Mouse (Mus musculus): ENCODE measurements at regions not wholly inside any gene's neighbourhood (a gene's known extent, or its start where the extent isn't known, plus 50 kb on each side); places are given as distances from the start of the nearest gene placed in this dataset.

DNA sequence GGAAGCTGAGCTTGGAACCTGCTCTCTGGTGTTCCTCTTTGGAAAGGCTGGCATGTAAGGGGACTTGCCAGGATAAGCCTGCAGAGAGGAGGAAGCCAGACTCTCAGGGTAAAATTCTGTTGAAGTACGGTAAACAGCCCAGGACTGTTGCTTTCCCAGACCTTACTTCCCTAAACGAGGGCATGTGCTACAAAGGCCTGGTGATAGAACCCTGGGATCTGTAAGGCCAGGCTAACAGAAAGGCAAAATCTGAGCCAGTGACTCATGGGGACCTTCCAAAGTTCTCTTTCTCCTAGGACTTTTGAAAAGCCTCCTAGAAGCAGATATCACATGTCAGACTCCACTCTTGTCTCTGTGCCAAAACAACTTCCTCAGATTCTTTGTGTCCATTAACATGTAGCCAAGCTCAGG is 130.0 kb upstream of the Cxcr4 start:
- H3K9ac ChIP-seq: no peak overlapping the region
- H3K36me3 ChIP-seq (ENCODE audit: insufficient read depth): no peaks in the 10 kb centered on the region
- no peaks in the 10 kb centered on the region for H3K4me1 ChIP-seq (ENCODE audit: insufficient read depth)
- H3K4me3 ChIP-seq (ENCODE audit: low read depth, low read length): no peak overlapping the region
- no peaks in the 10 kb centered on the region for H3K27me3 ChIP-seq (ENCODE audit: insufficient read depth, low read length)
- H3K27ac ChIP-seq (ENCODE audit: low read depth, low read length): no peak overlapping the region
- TF ChIP-seq CTCF (IDR thresholded peaks at IDR 0.05; ENCODE audit: low read depth): no peak
- no peak overlapping the region for H3K4me2 ChIP-seq (ENCODE audit: low read depth)
- WGBS: 55% methylated on average over 2 of the region's 2 CpGs
- ATAC-seq: no peak
- no peaks in the 10 kb centered on the region for H3K9me3 ChIP-seq (ENCODE audit: low read length)
- no peak for DNase-seq

DNA sequence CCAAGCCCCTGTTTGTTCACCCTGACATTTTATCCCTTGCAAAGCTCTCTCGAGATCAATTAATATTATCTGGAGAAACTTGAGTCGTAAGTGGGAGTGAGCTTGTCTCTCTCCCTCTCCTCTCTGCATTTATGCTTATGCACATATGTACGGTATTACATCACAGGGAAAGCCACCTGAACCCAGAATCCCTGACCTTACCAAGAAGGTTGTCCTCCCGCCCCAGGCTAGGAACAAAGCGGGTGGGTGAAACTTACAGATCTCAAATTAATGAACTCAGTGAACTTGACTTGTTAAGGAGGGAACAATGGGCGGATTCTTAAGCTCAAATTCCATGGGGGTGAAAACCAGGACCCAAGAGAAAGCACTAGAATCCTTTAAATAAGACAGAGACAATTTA is 122.8 kb upstream of the Cxcr4 start:
- 44% methylated on average over 6 of the region's 6 CpGs for WGBS
- Histone ChIP-seq H3K9me3 (ENCODE audit: low read length) (no peaks in the 10 kb centered on the region), H3K27ac (ENCODE audit: low read depth, low read length) (no peak overlapping the region), H3K9ac (no peak overlapping the region), H3K36me3 (ENCODE audit: insufficient read depth) (no peaks in the 10 kb centered on the region), H3K4me3 (ENCODE audit: low read depth, low read length) (no peak overlapping the region), H3K4me2 (ENCODE audit: low read depth) (no peak overlapping the region), H3K4me1 (ENCODE audit: insufficient read depth) (no peaks in the 10 kb centered on the region), H3K27me3 (ENCODE audit: insufficient read depth, low read length) (no peaks in the 10 kb centered on the region)
- ATAC-seq: no peak
- TF ChIP-seq CTCF (IDR thresholded peaks at IDR 0.05; ENCODE audit: low read depth): no peak
- DNase-seq: no peak

DNA sequence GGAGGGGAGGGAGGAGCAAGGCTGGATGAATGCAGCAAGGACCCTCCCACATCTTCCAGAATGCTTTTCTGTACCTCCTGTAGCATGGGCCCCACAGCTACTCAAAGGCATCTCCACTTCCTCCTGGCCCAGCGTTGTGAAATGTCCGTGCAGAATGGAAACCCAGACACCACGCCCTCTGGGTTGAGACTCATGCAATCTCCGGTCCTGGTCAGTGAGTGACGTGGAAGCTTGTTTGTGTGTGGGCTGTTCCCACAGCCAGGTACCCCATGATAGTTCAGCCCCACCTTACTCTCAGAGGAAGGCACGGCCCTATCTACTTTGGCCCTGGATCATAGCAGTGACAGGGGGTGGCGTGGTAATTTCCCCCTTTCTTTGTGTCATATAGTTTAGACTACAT is 120.8 kb upstream of the Cxcr4 start:
- Histone ChIP-seq H3K4me3 (ENCODE audit: low read depth, low read length) (no peak overlapping the region), H3K9me3 (ENCODE audit: low read length) (no peaks in the 10 kb centered on the region), H3K27ac (ENCODE audit: low read depth, low read length) (no peak overlapping the region), H3K27me3 (ENCODE audit: insufficient read depth, low read length) (no peaks in the 10 kb centered on the region), H3K36me3 (ENCODE audit: insufficient read depth) (no peaks in the 10 kb centered on the region), H3K4me1 (ENCODE audit: insufficient read depth) (no peaks in the 10 kb centered on the region), H3K9ac (no peak overlapping the region), H3K4me2 (ENCODE audit: low read depth) (no peak overlapping the region)
- ATAC-seq (no peak), DNase-seq (no peak)
- TF ChIP-seq CTCF (IDR thresholded peaks at IDR 0.05; ENCODE audit: low read depth): no peak
- WGBS: 73% methylated on average over 7 of the region's 7 CpGs

DNA sequence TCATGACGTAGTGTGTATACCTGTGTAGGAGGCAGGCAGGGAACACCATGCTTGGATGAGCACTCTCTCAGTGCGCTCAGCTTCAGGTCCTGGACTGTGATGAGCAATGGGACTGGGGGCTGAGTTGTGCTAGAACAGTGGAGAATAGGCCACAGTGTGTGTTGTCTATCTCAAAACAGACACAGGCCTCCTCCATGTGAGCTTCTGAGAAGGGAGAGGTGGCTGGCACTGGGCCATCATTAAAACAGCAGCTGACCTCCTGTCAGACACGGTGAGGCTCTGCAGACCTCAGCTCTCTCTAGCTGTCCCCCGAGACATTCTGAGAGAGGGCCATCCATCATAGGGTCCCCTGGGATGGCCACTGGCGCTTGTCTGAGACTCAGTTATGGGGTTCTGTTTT is 119.0 kb upstream of the Cxcr4 start:
- H3K9ac ChIP-seq: no peak overlapping the region
- no peak overlapping the region for H3K4me3 ChIP-seq (ENCODE audit: low read depth, low read length)
- H3K4me2 ChIP-seq (ENCODE audit: low read depth): no peak overlapping the region
- no peaks in the 10 kb centered on the region for H3K9me3 ChIP-seq (ENCODE audit: low read length)
- WGBS: 88% methylated on average over 5 of the region's 5 CpGs
- no peaks in the 10 kb centered on the region for H3K27me3 ChIP-seq (ENCODE audit: insufficient read depth, low read length)
- H3K4me1 ChIP-seq (ENCODE audit: insufficient read depth): no peaks in the 10 kb centered on the region
- H3K27ac ChIP-seq (ENCODE audit: low read depth, low read length): no peak overlapping the region
- DNase-seq (no peak), ATAC-seq (no peak)
- no peaks in the 10 kb centered on the region for H3K36me3 ChIP-seq (ENCODE audit: insufficient read depth)
- TF ChIP-seq CTCF (IDR thresholded peaks at IDR 0.05; ENCODE audit: low read depth): no peak

DNA sequence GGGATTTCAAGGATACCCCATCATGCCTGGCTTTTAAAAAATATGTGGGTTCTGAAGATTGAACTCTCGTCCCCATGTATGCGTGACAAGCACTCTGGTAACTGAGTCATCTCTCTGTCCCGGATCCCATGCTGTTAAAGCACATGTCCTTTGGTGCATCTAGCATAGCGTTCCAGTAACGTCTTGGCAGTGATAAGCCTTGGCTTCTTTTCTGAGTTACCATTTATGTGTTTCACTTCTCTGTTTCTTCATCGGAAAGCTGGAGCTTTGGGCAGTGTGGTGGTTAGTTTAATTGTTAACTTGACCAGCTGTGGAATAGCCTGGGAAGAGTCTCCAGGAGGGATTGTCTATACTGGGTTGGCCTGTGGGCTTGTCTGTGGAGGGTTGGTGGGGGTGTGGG is 115.7 kb upstream of the Cxcr4 start:
- DNase-seq: no peak
- no peak for TF ChIP-seq CTCF (IDR thresholded peaks at IDR 0.05; ENCODE audit: low read depth)
- Histone ChIP-seq H3K36me3 (ENCODE audit: insufficient read depth) (no peaks in the 10 kb centered on the region), H3K4me2 (ENCODE audit: low read depth) (no peak overlapping the region), H3K27ac (ENCODE audit: low read depth, low read length) (no peak overlapping the region), H3K4me3 (ENCODE audit: low read depth, low read length) (no peak overlapping the region), H3K9ac (no peak overlapping the region), H3K9me3 (ENCODE audit: low read length) (no peaks in the 10 kb centered on the region), H3K4me1 (ENCODE audit: insufficient read depth) (no peaks in the 10 kb centered on the region), H3K27me3 (ENCODE audit: insufficient read depth, low read length) (no peaks in the 10 kb centered on the region)
- WGBS: 86% methylated on average over 6 of the region's 6 CpGs
- no peak for ATAC-seq

DNA sequence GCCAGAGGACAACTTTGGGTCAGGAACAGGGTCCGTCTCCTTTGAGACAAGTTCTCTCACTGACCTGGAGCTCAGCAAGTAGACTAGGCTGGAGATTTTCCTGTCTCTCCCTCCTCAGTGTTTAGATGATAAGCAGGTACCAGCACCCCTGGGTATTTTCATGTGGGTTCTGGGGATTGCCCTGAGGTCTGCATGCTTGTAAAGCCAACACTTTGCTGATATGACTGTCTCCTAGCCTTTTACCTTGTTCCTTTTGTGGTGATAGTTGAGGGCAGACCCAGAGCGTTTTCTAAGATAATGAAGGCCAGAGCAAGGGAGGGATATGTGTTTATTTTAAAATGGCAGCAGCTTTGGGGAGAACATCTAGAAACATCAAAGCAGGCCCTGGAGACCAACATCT is 114.1 kb upstream of the Cxcr4 start:
- no peak overlapping the region for H3K4me3 ChIP-seq (ENCODE audit: low read depth, low read length)
- no peak overlapping the region for H3K27ac ChIP-seq (ENCODE audit: low read depth, low read length)
- ATAC-seq: no peak
- H3K4me1 ChIP-seq (ENCODE audit: insufficient read depth): no peaks in the 10 kb centered on the region
- no peak for TF ChIP-seq CTCF (IDR thresholded peaks at IDR 0.05; ENCODE audit: low read depth)
- no peaks in the 10 kb centered on the region for H3K36me3 ChIP-seq (ENCODE audit: insufficient read depth)
- 87% methylated on average over 2 of the region's 2 CpGs for WGBS
- no peaks in the 10 kb centered on the region for H3K27me3 ChIP-seq (ENCODE audit: insufficient read depth, low read length)
- no peak for DNase-seq
- no peak overlapping the region for H3K4me2 ChIP-seq (ENCODE audit: low read depth)
- no peaks in the 10 kb centered on the region for H3K9me3 ChIP-seq (ENCODE audit: low read length)
- H3K9ac ChIP-seq: no peak overlapping the region

DNA sequence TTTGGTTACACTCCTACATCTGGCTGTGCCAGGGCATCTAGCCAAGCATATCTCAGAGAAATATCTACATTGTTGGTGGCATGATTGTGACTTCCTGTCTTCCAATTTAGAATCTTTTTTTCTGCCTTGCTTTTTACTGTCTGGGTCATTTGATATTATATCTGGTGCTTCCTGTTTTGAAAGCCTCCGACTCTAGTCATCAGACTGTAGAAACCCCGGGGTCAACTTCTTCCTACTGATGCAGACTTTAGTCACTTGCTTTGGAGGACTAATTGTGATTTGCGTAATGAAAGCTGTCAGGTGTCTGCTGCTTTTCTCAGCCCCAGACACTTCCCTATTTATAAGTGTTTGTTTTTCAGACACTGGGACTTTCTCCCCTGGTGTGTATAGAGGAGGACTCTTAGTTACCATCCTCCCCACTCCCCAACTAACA is 113.0 kb upstream of the Cxcr4 start:
- no peak for ATAC-seq
- no peaks in the 10 kb centered on the region for H3K9me3 ChIP-seq (ENCODE audit: low read length)
- no peaks in the 10 kb centered on the region for H3K27me3 ChIP-seq (ENCODE audit: insufficient read depth, low read length)
- H3K4me1 ChIP-seq (ENCODE audit: insufficient read depth): no peaks in the 10 kb centered on the region
- TF ChIP-seq CTCF (IDR thresholded peaks at IDR 0.05; ENCODE audit: low read depth): no peak
- H3K9ac ChIP-seq: no peak overlapping the region
- H3K36me3 ChIP-seq (ENCODE audit: insufficient read depth): no peaks in the 10 kb centered on the region
- 74% methylated on average over 3 of the region's 3 CpGs for WGBS
- no peak overlapping the region for H3K4me2 ChIP-seq (ENCODE audit: low read depth)
- no peak for DNase-seq
- H3K27ac ChIP-seq (ENCODE audit: low read depth, low read length): no peak overlapping the region
- no peak overlapping the region for H3K4me3 ChIP-seq (ENCODE audit: low read depth, low read length)

DNA sequence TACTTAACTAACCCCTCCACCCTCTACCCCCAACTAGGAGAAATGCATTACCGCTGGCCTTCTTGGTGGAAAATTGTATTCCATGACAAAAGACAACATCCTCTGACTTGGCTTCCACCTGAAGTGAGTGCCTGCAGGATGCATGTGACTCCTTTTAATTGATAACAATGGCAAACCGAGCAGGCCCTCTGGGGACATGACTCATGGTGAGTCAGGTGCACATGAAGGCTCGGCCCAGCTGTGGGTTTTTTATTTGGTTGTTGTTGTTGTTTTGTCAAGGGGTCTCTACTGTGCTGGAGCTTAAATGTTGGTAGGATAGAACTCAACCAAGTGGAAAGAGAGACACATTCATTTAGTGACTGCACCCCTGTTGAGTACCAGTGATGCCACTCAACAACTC is 109.2 kb upstream of the Cxcr4 start:
- no peak overlapping the region for H3K9ac ChIP-seq
- no peak for TF ChIP-seq CTCF (IDR thresholded peaks at IDR 0.05; ENCODE audit: low read depth)
- H3K4me2 ChIP-seq (ENCODE audit: low read depth): no peak overlapping the region
- no peaks in the 10 kb centered on the region for H3K27me3 ChIP-seq (ENCODE audit: insufficient read depth, low read length)
- H3K4me1 ChIP-seq (ENCODE audit: insufficient read depth): no peaks in the 10 kb centered on the region
- H3K4me3 ChIP-seq (ENCODE audit: low read depth, low read length): no peak overlapping the region
- WGBS: 58% methylated on average over 3 of the region's 3 CpGs
- DNase-seq (no peak), ATAC-seq (no peak)
- H3K36me3 ChIP-seq (ENCODE audit: insufficient read depth): no peaks in the 10 kb centered on the region
- H3K27ac ChIP-seq (ENCODE audit: low read depth, low read length): no peak overlapping the region
- H3K9me3 ChIP-seq (ENCODE audit: low read length): no peaks in the 10 kb centered on the region
